Mouse (Mus musculus): ENCODE measurements at regions not wholly inside any gene's neighbourhood (a gene's known extent, or its start where the extent isn't known, plus 50 kb on each side); places are given as distances from the start of the nearest gene placed in this dataset.

GRCm38 (mm10) chr2:168820648-168821047 lies 52.9 kb upstream of the Sall4 start:
- Histone ChIP-seq H3K27me3 (ENCODE audit: control insufficient read depth in 1 of 2, insufficient read depth in 2 of 2, low read length in 2 of 2) (no peaks in the 10 kb centered on the region), H3K27ac (ENCODE audit: control insufficient read depth, low read depth, low read length) (no peak overlapping the region)
- DNase-seq (ENCODE audit: low read depth, low spot score): no peak

More at GRCm38 (mm10) chr2:168820648-168821047, 52.9 kb upstream of the Sall4 start:
- Histone ChIP-seq H3K79me2 (ENCODE audit: control insufficient read depth, insufficient read depth, low read length, poor library complexity) (no peaks in the 10 kb centered on the region), H3K4me1 (ENCODE audit: control insufficient read depth in 1 of 2, insufficient read depth in 2 of 2, low read length in 2 of 2) (no peaks in the 10 kb centered on the region), H3K4me3 (ENCODE audit: control insufficient read depth in 1 of 2, insufficient read depth in 1 of 2, low read depth in 2 of 2, low read length in 2 of 2) (no peak overlapping the region), H3K36me3 (ENCODE audit: control insufficient read depth in 1 of 2, insufficient read depth in 2 of 2, low read length in 2 of 2) (no peaks in the 10 kb centered on the region), H3K9me3 (replicated peaks; ENCODE audit: insufficient read depth, low read length) (no peaks in the 10 kb centered on the region), H3K9ac (ENCODE audit: control insufficient read depth, low read depth, low read length, poor library complexity, severe bottlenecking) (no peak overlapping the region)
- TF ChIP-seq POLR2AphosphoS5 (IDR thresholded peaks at IDR 0.05; ENCODE audit: borderline replicate concordance, low read depth, low read length): no peak
- TF ChIP-seq CHD1 (IDR thresholded peaks at IDR 0.05; ENCODE audit: low read depth, low read length): no peak
- TF ChIP-seq USF1 (IDR thresholded peaks at IDR 0.05; ENCODE audit: low read depth, low read length): no peak
- TF ChIP-seq TCF12 (IDR thresholded peaks at IDR 0.05; ENCODE audit: low read depth, low read length): no peak
- TF ChIP-seq MAX (IDR thresholded peaks at IDR 0.05; ENCODE audit: low read length): no peak
- TF ChIP-seq RAD21 (IDR thresholded peaks at IDR 0.05; ENCODE audit: low read depth, low read length): no peak
- no peak for TF ChIP-seq RCOR1 (IDR thresholded peaks at IDR 0.05; ENCODE audit: low read depth, low read length)
- no peak for TF ChIP-seq E2F4 (IDR thresholded peaks at IDR 0.05; ENCODE audit: borderline replicate concordance, low read depth, low read length)
- TF ChIP-seq TBP (IDR thresholded peaks at IDR 0.05; ENCODE audit: low read depth, low read length): no peak
- TF ChIP-seq SIN3A (IDR thresholded peaks at IDR 0.05; ENCODE audit: low read length): no peak

All from MEL (cell line).